Mouse (Mus musculus): Measurements from ENCODE around the gene Noct.

Gene Noct

DNA sequence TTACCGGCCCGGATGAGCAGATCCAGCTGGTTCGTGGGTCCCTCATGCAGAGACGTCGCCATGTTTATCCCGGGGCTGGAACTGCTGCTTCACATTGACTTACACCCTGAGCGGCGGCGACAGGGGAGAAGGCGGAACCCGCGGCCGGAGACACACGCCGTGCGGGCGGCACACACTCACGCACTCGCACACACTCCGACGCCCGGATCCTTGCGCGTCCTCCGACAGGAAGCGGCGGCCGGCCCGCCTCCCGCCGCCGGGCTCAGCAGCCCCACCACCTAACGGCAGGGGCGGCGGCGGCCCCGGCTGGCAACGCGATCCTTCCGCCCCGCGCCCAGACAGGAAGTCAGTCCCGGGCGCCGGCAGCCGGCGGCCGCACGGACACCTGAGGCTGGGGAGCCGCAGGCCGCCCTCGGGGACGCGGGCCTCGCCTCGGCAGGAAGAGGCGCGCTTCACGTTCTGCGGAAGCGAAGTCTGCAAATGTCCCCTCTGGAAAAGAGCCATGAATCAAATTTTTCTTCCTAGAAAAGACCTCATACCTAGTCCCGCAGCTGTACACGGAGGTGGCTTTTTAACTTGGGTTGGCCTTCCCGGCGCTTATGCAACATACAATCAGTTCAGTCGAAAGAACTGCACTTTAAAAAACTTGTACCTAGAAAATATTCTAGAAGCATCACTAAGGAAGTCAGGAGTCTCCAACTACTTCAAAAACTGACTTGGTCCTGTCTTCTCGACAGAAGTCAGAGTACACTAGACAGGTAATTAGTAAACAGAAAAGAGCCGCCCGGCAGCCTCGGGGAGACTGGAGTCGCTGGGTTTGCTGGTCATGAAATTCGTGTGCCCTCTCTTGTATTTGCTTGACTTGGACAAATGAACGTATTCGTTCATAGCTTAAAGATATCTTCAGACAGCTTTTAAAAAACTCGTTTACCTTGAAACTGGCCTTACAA, 53.2 kb downstream of the Noct start:
- DNase-seq: peak; percentile 83 to 95

DNA sequence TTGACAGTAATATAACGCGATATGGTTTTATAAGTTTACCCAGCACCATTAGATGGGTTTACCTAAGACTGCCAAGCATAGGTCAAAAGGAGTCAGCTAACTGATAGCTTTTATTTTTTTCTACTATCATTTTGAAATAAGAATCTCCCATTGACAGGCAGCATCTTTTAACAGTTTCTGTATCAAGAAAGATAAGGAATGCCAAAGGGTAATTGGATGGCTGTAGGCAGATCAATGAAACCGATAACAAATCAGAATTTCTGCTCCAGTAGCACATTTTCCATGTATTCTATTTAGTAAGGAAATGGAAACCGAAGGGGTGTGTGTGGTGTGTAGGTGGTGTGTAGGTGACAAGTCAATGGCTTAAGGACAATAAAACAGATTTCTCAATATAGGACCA, 54.2 kb downstream of the Noct start:
- no peak for DNase-seq

DNA sequence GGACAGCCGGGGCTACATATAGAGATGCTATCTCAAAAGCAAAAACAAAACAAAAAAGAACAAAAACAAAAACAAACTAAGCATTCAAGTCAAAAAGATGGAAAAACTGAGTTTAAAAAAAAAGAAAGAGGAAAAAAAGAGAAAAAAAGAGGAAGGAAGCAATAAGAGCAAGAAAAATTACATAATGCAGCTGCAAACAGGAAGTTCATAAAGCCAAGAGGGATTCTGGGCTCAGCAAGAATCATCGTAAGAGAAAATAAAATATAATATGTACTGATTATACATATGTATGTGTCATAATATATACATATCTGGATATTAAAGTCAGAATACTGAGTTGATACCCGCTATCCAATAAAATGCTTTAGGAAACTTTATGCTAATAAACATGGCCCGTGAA, 57.5 kb downstream of the Noct start:
- DNase-seq: no peak

DNA sequence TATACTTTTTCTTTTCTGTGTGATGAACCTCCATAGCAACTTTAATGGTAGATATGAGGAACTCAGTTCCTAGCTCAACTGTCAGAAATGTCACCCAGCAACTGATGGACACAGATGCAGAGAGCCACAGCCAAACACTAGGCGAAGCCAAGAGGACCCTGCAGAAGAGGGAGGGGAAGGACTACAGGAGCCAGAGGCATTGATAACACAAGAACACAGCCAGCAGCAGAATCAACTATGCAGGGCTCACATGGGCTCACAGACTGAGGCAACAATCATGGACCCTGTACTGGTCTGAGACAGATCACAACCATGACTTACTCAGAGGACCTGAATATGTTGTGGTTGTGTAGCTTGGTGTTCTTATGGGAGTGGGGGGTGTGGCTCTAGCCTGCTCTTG, 60.1 kb downstream of the Noct start:
- no peak for DNase-seq

DNA sequence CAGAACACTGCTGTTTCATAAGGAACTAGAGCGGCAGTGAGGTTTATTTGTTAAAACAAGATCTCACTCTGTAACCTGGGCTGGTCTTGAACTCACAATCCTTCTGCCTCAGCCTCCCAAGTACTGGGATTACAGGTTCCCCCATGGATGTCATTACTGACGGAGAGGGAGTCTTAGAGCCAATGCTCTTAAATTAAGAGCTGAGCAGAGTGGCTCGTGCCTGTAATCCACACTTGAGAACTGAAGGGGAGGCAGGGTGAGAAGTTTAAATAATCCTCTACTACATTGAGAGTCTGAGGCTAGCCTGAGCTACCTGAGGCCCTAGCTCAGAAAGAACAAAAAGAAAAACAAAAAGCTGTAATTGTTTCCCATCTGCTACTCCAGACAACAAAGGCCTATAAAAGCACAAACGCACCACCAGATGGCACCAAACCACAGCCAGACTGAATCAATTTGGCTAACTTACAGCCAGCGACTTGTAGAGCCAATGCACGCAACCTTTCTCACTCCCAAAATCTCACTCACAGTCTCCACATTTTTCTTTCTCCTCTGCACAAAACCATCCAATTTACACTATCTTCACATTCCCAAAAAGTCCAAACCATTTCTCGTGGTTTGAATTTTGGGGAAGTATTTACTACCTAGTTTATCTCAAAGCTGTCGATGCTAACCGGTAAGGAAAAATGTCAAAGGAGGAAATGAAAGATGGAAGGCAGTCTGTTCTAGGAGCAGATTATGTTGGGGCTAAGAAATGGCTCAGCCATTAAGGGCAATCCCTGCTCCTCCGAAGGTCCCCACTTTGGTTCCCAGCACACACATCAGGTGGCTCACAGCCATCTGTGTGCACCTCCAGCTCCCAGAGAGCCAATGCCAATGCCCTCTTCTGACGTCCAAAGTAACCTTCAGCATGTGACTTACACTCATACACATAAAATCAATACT, 64.9 kb downstream of the Noct start:
- DNase-seq: peak; percentile 78 to 91

DNA sequence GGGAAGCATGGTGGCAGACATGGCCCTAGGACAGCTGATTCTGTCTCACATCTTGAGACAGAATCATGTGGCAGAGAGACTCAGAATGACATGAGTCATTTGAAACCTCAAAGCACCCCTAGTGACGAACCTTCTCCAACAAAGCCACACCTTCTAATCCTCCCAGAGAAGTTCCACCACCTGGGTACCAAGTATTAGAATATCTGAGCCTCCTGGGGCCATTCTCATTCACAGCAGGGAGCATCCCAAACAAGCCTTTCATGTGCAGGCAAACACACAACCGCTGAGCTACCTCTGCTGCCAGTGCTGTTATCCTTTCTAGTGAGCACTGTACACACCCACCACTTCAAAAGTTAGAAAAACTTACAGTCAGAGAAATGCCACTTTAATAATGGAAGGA, 70.0 kb downstream of the Noct start:
- DNase-seq: no peak

DNA sequence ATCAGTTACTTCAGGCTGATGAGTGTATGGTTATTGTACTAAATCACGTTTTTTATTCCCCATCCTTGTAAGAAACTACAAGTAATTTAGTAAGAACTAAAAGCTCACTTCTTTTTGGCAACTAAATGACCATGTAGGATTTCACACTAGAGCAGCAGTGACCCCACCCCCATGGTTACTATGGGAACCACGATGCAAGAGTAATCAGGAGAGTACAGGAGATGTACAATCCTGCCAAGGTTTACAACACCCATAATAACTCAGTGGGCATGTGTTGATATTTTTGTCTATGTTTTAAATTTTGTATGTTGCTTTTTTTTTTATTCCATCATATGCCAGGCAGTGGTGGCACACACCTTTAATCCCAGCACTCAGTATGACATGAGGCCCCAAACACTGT, 71.0 kb downstream of the Noct start:
- no peak for DNase-seq

DNA sequence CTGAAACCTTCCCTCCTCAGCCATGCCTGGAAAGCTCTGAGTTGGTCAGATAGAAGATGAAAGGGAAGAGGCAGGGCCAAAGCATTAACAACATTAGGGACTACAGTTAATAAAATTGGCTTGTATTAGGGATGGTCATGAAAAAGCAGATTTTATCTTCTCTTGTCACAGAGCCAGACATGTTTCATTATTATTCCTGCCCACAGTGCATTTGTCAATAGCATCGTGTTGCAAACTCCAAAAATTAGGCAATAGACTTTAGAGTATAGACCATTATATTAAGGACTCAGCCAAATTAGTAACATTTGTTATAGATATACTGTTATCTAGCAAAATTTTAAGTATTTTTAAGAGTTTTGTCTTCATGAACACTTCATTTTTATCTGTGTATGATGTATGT, 72.5 kb downstream of the Noct start:
- DNase-seq: no peak
